Mouse (Mus musculus) CH12.LX (cell line): ENCODE measurements around the gene Gzmm.

Source experiments
- EP300 ChIP-seq: IDR thresholded peaks from 2 replicates; pipeline ENCODE4 v1.6.1; 2011; ENCODE audit warnings: low read length, improper control_type of control experiment
- KAT2A ChIP-seq: IDR thresholded peaks from 2 replicates; pipeline ENCODE4 v1.6.1; 2012; ENCODE audit warnings: low read length, improper control_type of control experiment, inconsistent platforms; ENCODE audit not compliant: insufficient replicate concordance
- POLR2A ChIP-seq: IDR thresholded peaks from 2 replicates; pipeline ENCODE4 v1.6.1; 2011; ENCODE audit warnings: low read depth, mild to moderate bottlenecking, improper control_type of control experiment, low read length
- ZNF384 ChIP-seq: IDR thresholded peaks from 2 replicates; pipeline ENCODE4 v1.6.1; 2012; ENCODE audit warnings: low read depth, low read length, improper control_type of control experiment, inconsistent platforms

DNA sequence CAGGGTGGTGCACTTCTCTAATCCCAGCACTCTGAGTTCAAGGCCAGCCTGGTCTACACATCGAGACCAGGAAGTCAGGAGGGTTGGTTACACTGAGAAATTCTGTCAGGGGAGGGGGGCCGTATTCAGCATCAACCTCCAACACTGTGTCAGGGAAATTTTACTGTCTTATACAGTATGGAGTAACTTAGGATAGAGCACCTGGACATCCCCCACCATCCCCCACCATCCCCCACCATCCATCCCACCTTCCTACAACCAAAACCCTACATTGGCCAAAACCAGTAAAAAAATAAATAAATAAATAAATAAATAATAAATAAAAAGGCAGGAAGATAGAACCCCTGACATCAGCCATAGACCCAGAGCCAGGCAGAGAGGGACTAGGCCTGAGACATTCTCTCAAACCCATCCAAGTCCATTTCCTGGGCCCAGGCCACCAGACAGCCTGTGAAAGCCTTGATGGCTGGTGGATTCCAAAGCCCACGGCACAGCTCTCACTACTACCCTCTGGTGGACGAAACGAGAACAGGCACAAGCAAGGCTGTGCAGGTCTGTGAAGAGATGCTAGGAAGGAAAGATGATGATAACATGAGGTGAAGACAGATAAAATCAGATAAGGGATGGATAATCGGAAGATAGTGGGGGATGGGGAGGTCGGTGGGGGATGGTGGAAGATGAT lies 39.6 kb upstream of the Gzmm start:
- TF ChIP-seq EP300 (no peak), ZNF384 (no peak), KAT2A (no peak), POLR2A (no peak)
